Mouse (Mus musculus) limb, embryonic 15.5 days (tissue): ENCODE results near the gene Dock4. TPM values are rescaled to one million over a fixed set of nuclear protein-coding genes. Genes with fewer than 3 reads are reported as not detected.

Source experiments
- ATAC-seq: fragments of 200-750 bp; cut with Nextera tagmentation; 2 replicates; pipeline ENCODE4 v1.8.0; 2017; ENCODE audit warnings: low read depth, moderate TSS enrichment; ENCODE audit not compliant: insufficient number of reproducible peaks, low FRiP score, low TSS enrichment
- H3K27ac ChIP-seq: fragments of 300-500 bp; sonication (generic); 2 replicates; pipeline ENCODE4 v1.5.1; 2015; ENCODE audit warnings: moderate library complexity, mild to moderate bottlenecking, inconsistent platforms
- H3K27me3 ChIP-seq: fragments of 300-500 bp; sonication (generic); 2 replicates; pipeline ENCODE4 v1.6.1; 2015; ENCODE audit warnings: inconsistent platforms
- H3K36me3 ChIP-seq: fragments of 300-500 bp; sonication (generic); 2 replicates; pipeline ENCODE4 v1.6.1; 2015; ENCODE audit warnings: inconsistent platforms
- H3K4me1 ChIP-seq: fragments of 300-500 bp; sonication (generic); 2 replicates; pipeline ENCODE4 v1.6.1; 2015; ENCODE audit warnings: inconsistent platforms
- H3K4me2 ChIP-seq: fragments of 300-500 bp; sonication (generic); 2 replicates; pipeline ENCODE4 v1.6.1; 2015; ENCODE audit warnings: mild to moderate bottlenecking, inconsistent platforms
- H3K4me3 ChIP-seq: fragments of 300-500 bp; sonication (generic); 2 replicates; pipeline ENCODE4 v1.5.1; 2015; ENCODE audit warnings: mild to moderate bottlenecking, inconsistent platforms
- H3K9ac ChIP-seq: fragments of 300-500 bp; sonication (generic); 2 replicates; pipeline ENCODE4 v1.6.1; 2015; ENCODE audit warnings: inconsistent platforms
- H3K9me3 ChIP-seq: fragments of 300-500 bp; sonication (generic); 2 replicates; pipeline ENCODE4 v1.6.1; 2016; ENCODE audit warnings: inconsistent platforms
- WGBS: fragments of 180-500 bp; shearing (Covaris S2); methylation state at CpG from one replicate; pipeline ENCODE4 v1.1.7; 2015; 5-methylcytosine and 5-hydroxymethylcytosine counted together
- polyA plus RNA-seq: library from polyadenylated mRNA; unstranded; fragments of >200 nt; fragmentation: Nextera tagmentation; extraction: Ambion mirVana; gene quantifications from 2 replicates; pipeline ENCODE4 v1.2.1, GENCODE M21; 2015

The Dock4 gene
- polyA plus RNA-seq, 1 experiment from 2014 or later: 13.6 TPM

- H3K4me2 ChIP-seq: no peak overlapping the region
- WGBS: 45% methylated on average over 6 of the region's 6 CpGs
- ATAC-seq: no peak
- no peak overlapping the region for H3K4me3 ChIP-seq
- no peaks in the 10 kb centered on the region for H3K27me3 ChIP-seq
- H3K9ac ChIP-seq: no peak overlapping the region
- H3K4me1 ChIP-seq: peaks cover 9% of the 10 kb centered on the region; the same call in 1 of the 2 replicates
- H3K36me3 ChIP-seq: no peaks in the 10 kb centered on the region
- H3K9me3 ChIP-seq: no peaks in the 10 kb centered on the region
- no peak overlapping the region for H3K27ac ChIP-seq
Measured at GRCm38 (mm10) chr12:40464282-40464681, 18.5 kb downstream of the Dock4 start.

GRCm38 (mm10) chr12:40468235-40468634 is 22.5 kb downstream of the Dock4 start:
- ATAC-seq: no peak
- Histone ChIP-seq H3K36me3 (no peaks in the 10 kb centered on the region), H3K4me1 (peaks cover 26% of the 10 kb centered on the region; the same call in 1 of the 2 replicates), H3K27ac (no peak overlapping the region), H3K9me3 (no peaks in the 10 kb centered on the region), H3K9ac (no peak overlapping the region), H3K4me3 (no peak overlapping the region), H3K27me3 (no peaks in the 10 kb centered on the region), H3K4me2 (no peak overlapping the region)
- WGBS: 78% methylated on average over 4 of the region's 4 CpGs

- 73% methylated on average over 5 of the region's 5 CpGs for WGBS
- H3K4me1 ChIP-seq: peaks cover 30% of the 10 kb centered on the region; the same call in 1 of the 2 replicates
Measured at GRCm38 (mm10) chr12:40469009-40469408, 23.3 kb downstream of the Dock4 start.

GRCm38 (mm10) chr12:40471649-40472399 is 26.1 kb downstream of the Dock4 start:
- Histone ChIP-seq H3K9me3 (no peaks in the 10 kb centered on the region), H3K4me2 (peak overlapping the region; percentile 44), H3K4me3 (peak overlapping the region; percentile 21), H3K27me3 (no peaks in the 10 kb centered on the region), H3K27ac (peak overlapping the region; percentile 57; the same call in 1 of the 2 replicates), H3K4me1 (peaks cover 21% of the 10 kb centered on the region; the same call in 1 of the 2 replicates), H3K36me3 (no peaks in the 10 kb centered on the region), H3K9ac (no peak overlapping the region)
- ATAC-seq: no peak
- 17% methylated on average over 11 of the region's 11 CpGs for WGBS

More at GRCm38 (mm10) chr12:40469009-40469408, 23.3 kb downstream of the Dock4 start:
- Histone ChIP-seq H3K4me2 (no peak overlapping the region), H3K36me3 (no peaks in the 10 kb centered on the region), H3K4me3 (no peak overlapping the region), H3K9ac (no peak overlapping the region), H3K9me3 (no peaks in the 10 kb centered on the region), H3K27me3 (no peaks in the 10 kb centered on the region), H3K27ac (no peak overlapping the region)
- no peak for ATAC-seq

GRCm38 (mm10) chr12:40473709-40474108 is 28.0 kb downstream of the Dock4 start:
- no peak for ATAC-seq
- H3K4me2 ChIP-seq: no peak overlapping the region

GRCm38 (mm10) chr12:40477621-40478452 is 32.1 kb downstream of the Dock4 start:
- Histone ChIP-seq H3K27ac (no peak overlapping the region), H3K4me1 (peaks cover 15% of the 10 kb centered on the region), H3K4me3 (no peak overlapping the region), H3K27me3 (no peaks in the 10 kb centered on the region), H3K9ac (no peak overlapping the region), H3K36me3 (no peaks in the 10 kb centered on the region), H3K4me2 (no peak overlapping the region), H3K9me3 (no peaks in the 10 kb centered on the region)
- no peak for ATAC-seq
- 30% methylated on average over 8 of the region's 8 CpGs for WGBS

More at GRCm38 (mm10) chr12:40473709-40474108, 28.0 kb downstream of the Dock4 start:
- 27% methylated on average over 2 of the region's 2 CpGs for WGBS
- Histone ChIP-seq H3K27me3 (no peaks in the 10 kb centered on the region), H3K4me1 (peaks cover 31% of the 10 kb centered on the region), H3K9me3 (no peaks in the 10 kb centered on the region), H3K4me3 (no peak overlapping the region), H3K36me3 (no peaks in the 10 kb centered on the region), H3K27ac (no peak overlapping the region), H3K9ac (no peak overlapping the region)

GRCm38 (mm10) chr12:40484224-40484623 is 38.5 kb downstream of the Dock4 start:
- no peaks in the 10 kb centered on the region for H3K36me3 ChIP-seq
- no peak for ATAC-seq
- H3K9ac ChIP-seq: no peak overlapping the region
- no peak overlapping the region for H3K27ac ChIP-seq
- H3K9me3 ChIP-seq: no peaks in the 10 kb centered on the region
- 18% methylated on average over 3 of the region's 3 CpGs for WGBS
- H3K4me3 ChIP-seq: no peak overlapping the region
- no peak overlapping the region for H3K4me2 ChIP-seq
- no peaks in the 10 kb centered on the region for H3K27me3 ChIP-seq
- H3K4me1 ChIP-seq: peaks cover 7% of the 10 kb centered on the region; the same call in 1 of the 2 replicates

- no peak for ATAC-seq
- no peaks in the 10 kb centered on the region for H3K27me3 ChIP-seq
- no peaks in the 10 kb centered on the region for H3K36me3 ChIP-seq
- no peak overlapping the region for H3K9ac ChIP-seq
- no peak overlapping the region for H3K4me3 ChIP-seq
- 82% methylated on average over 1 of the region's 1 CpGs for WGBS
- H3K27ac ChIP-seq: no peak overlapping the region
- H3K9me3 ChIP-seq: no peaks in the 10 kb centered on the region
- peaks cover 7% of the 10 kb centered on the region; the same call in 1 of the 2 replicates for H3K4me1 ChIP-seq
- no peak overlapping the region for H3K4me2 ChIP-seq
Measured at GRCm38 (mm10) chr12:40485210-40485609, 39.5 kb downstream of the Dock4 start.

GRCm38 (mm10) chr12:40486047-40486837 is 40.5 kb downstream of the Dock4 start:
- Histone ChIP-seq H3K4me3 (no peak overlapping the region), H3K36me3 (no peaks in the 10 kb centered on the region), H3K9ac (no peak overlapping the region), H3K4me2 (no peak overlapping the region), H3K9me3 (no peaks in the 10 kb centered on the region), H3K4me1 (peaks cover 7% of the 10 kb centered on the region; the same call in 1 of the 2 replicates), H3K27me3 (no peaks in the 10 kb centered on the region), H3K27ac (no peak overlapping the region)
- 71% methylated on average over 12 of the region's 12 CpGs for WGBS
- ATAC-seq: no peak

GRCm38 (mm10) chr12:40496387-40496786 is 50.6 kb downstream of the Dock4 start:
- no peak overlapping the region for H3K4me3 ChIP-seq

GRCm38 (mm10) chr12:40497806-40498205 is 52.1 kb downstream of the Dock4 start:
- Histone ChIP-seq H3K27me3 (no peaks in the 10 kb centered on the region), H3K27ac (no peak overlapping the region), H3K9me3 (no peaks in the 10 kb centered on the region), H3K36me3 (no peaks in the 10 kb centered on the region), H3K4me2 (no peak overlapping the region), H3K9ac (no peak overlapping the region), H3K4me1 (peaks cover 19% of the 10 kb centered on the region), H3K4me3 (no peak overlapping the region)
- no peak for ATAC-seq
- 42% methylated on average over 5 of the region's 5 CpGs for whole genome bisulfite sequencing

More at GRCm38 (mm10) chr12:40496387-40496786, 50.6 kb downstream of the Dock4 start:
- Histone ChIP-seq H3K4me1 (peaks cover 19% of the 10 kb centered on the region), H3K9ac (no peak overlapping the region), H3K4me2 (no peak overlapping the region), H3K27me3 (no peaks in the 10 kb centered on the region), H3K9me3 (no peaks in the 10 kb centered on the region), H3K27ac (no peak overlapping the region), H3K36me3 (no peaks in the 10 kb centered on the region)
- no peak for ATAC-seq
- 55% methylated on average over 11 of the region's 11 CpGs for WGBS
